Mouse (Mus musculus): ENCODE results near the gene Vamp1.

GRCm38 (mm10) chr6:125236782-125237181 is 21.4 kb downstream of the Vamp1 start, which contains the start of gene Cd27:
- TF ChIP-seq CTCF (IDR thresholded peaks at IDR 0.05; ENCODE audit: insufficient read depth, low read depth, low read length): no peak
- TF ChIP-seq POLR2A (IDR thresholded peaks at IDR 0.05; ENCODE audit: insufficient read depth, low read depth, low read length): no peak

Measured in olfactory bulb, adult 2 months (tissue).